Mouse (Mus musculus) embryonic facial prominence, embryonic 13.5 days (tissue): ENCODE measurements around the gene Kxd1. TPM values are rescaled to one million over a fixed set of nuclear protein-coding genes. Genes with fewer than 3 reads are reported as not detected.
A peak's percentile ranks its signal among the peaks of the same experiment; 100 is the strongest.

ENCODE experiments used
- ATAC-seq: fragments of 200-750 bp; cut with Nextera tagmentation; 2 replicates; pipeline ENCODE4 v1.8.0; 2017; ENCODE audit warnings: low read depth; ENCODE audit not compliant: insufficient number of reproducible peaks, insufficient read depth, low FRiP score, low TSS enrichment
- H3K27ac ChIP-seq: fragments of 300-500 bp; sonication (generic); 2 replicates; pipeline ENCODE4 v1.5.1; 2015; ENCODE audit warnings: moderate library complexity, mild to moderate bottlenecking, inconsistent platforms
- H3K27me3 ChIP-seq: fragments of 300-500 bp; sonication (generic); 2 replicates; pipeline ENCODE4 v1.6.1; 2015; ENCODE audit warnings: mild to moderate bottlenecking, inconsistent platforms
- H3K36me3 ChIP-seq: fragments of 300-500 bp; sonication (generic); 2 replicates; pipeline ENCODE4 v1.6.1; 2015; ENCODE audit warnings: mild to moderate bottlenecking, inconsistent platforms
- H3K4me1 ChIP-seq: fragments of 300-500 bp; sonication (generic); 2 replicates; pipeline ENCODE4 v1.6.1; 2015; ENCODE audit warnings: inconsistent platforms
- H3K4me2 ChIP-seq: fragments of 300-500 bp; sonication (generic); 2 replicates; pipeline ENCODE4 v1.6.1; 2015; ENCODE audit warnings: moderate library complexity, mild to moderate bottlenecking, inconsistent platforms
- H3K4me3 ChIP-seq: fragments of 300-500 bp; sonication (generic); 2 replicates; pipeline ENCODE4 v1.5.1; 2015; ENCODE audit warnings: mild to moderate bottlenecking, inconsistent platforms
- H3K9ac ChIP-seq: fragments of 300-500 bp; sonication (generic); 2 replicates; pipeline ENCODE4 v1.6.1; 2015; ENCODE audit warnings: mild to moderate bottlenecking, inconsistent platforms
- H3K9me3 ChIP-seq: fragments of 300-500 bp; sonication (generic); 2 replicates; pipeline ENCODE4 v1.6.1; 2016; ENCODE audit warnings: inconsistent platforms
- WGBS: fragments of 180-500 bp; shearing (Covaris S2); methylation state at CpG from one replicate; pipeline ENCODE4 v1.1.7; 2015; ENCODE audit warnings: mixed read lengths; 5-methylcytosine and 5-hydroxymethylcytosine counted together
- polyA plus RNA-seq: library from polyadenylated mRNA; unstranded; fragments of >200 nt; fragmentation: Nextera tagmentation; extraction: Ambion mirVana; gene quantifications from 2 replicates; pipeline ENCODE4 v1.2.1, GENCODE M21; 2015

The Kxd1 gene
- polyA plus RNA-seq, 1 experiment from 2014 or later = 59.9 TPM

DNA sequence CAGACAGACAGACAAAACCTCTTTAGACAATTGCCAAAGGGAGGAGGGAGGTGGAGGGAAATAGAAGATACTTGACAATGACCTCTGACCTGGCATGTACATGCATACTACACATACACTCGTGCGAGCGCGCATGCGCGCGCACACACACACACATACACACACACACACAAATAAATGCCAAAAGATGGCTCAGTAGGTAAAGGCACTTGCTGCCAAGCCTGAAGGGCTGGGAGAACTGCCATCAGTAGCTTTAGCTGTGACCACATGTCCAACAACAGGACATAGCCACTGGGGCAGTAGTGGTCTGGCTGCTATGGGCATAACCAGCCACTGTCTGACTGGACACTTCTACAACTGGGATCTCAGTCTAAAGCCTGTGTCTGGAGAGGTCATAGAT, 55.9 kb downstream of the Kxd1 start:
- no peak overlapping the region for H3K4me2 ChIP-seq
- no peaks in the 10 kb centered on the region for H3K9me3 ChIP-seq
- H3K27me3 ChIP-seq = no peaks in the 10 kb centered on the region
- no peak overlapping the region for H3K9ac ChIP-seq
- no peak overlapping the region for H3K4me3 ChIP-seq
- 94% methylated on average over 7 of the region's 7 CpGs for WGBS
- no peak overlapping the region for H3K27ac ChIP-seq
- ATAC-seq = no peak
- H3K4me1 ChIP-seq = peaks cover 33% of the 10 kb centered on the region
- peaks cover 7% of the 10 kb centered on the region; the same call in 1 of the 2 replicates for H3K36me3 ChIP-seq

DNA sequence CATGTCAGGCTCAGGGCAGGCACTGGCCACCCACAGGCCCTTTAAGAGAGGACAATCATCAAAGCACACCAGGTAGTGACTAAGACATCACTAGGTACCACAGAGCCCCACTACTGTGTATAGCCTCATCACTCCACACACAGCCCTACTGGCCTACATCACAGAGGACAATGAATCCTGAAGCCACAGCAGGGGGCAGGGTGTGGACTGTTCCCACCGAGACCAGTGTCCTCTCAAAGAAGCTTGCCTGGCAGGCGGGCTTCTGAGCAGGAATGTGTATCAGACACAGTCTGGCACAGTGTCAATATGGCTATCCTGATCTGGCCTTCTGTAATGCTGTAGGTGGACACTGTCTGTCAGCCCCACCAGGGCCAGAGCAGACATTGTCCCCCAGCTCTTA, 57.8 kb downstream of the Kxd1 start:
- no peak for ATAC-seq

DNA sequence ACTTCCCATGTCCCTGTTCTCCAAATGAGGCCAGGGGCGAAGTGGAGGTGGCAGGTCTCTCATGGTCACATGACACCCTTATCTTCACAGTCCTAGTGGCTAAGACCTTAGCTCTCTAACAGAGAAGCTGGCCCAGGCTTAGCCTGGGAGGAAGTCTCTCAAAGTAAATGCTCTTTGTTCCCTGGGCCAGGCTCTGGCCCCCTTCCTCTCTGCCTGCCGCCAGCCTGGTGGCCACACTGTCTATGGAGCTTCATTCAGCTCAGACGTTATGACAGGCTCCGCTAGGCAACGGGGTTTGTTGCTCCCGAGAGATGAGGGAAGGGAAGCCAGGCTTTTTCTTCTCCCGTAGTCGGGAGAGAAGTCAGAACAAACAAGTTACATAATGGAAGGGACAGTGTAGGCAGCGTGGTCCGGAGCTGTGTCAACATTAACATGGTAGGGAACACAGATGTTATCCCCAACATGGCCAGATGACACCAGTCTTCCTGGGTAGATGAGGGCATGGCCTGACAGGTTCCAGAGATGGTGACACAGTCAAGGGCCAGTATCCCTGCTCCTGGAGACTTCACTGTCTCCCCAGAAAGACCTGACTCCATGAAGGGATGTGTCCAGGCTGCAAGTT, 58.4 kb downstream of the Kxd1 start:
- no peak overlapping the region for H3K4me2 ChIP-seq
- peaks cover 21% of the 10 kb centered on the region for H3K4me1 ChIP-seq
- H3K4me3 ChIP-seq = no peak overlapping the region
- H3K9me3 ChIP-seq = no peaks in the 10 kb centered on the region
- peaks cover 23% of the 10 kb centered on the region for H3K36me3 ChIP-seq
- no peak for ATAC-seq
- 0 out of 2 replicates have a peak overlapping the region, but pooled peaks have one; percentile 44 for H3K9ac ChIP-seq
- 56% methylated on average over 10 of the region's 10 CpGs for WGBS
- no peaks in the 10 kb centered on the region for H3K27me3 ChIP-seq
- H3K27ac ChIP-seq = no peak overlapping the region

More for the DNA sequence above, 57.8 kb downstream of the Kxd1 start:
- H3K9me3 ChIP-seq = no peaks in the 10 kb centered on the region
- no peak overlapping the region for H3K4me2 ChIP-seq
- H3K4me3 ChIP-seq = no peak overlapping the region
- H3K27me3 ChIP-seq = no peaks in the 10 kb centered on the region
- no peak overlapping the region for H3K9ac ChIP-seq
- H3K4me1 ChIP-seq = peaks cover 22% of the 10 kb centered on the region
- peaks cover 21% of the 10 kb centered on the region for H3K36me3 ChIP-seq
- WGBS = 80% methylated on average over 2 of the region's 2 CpGs
- no peak overlapping the region for H3K27ac ChIP-seq

DNA sequence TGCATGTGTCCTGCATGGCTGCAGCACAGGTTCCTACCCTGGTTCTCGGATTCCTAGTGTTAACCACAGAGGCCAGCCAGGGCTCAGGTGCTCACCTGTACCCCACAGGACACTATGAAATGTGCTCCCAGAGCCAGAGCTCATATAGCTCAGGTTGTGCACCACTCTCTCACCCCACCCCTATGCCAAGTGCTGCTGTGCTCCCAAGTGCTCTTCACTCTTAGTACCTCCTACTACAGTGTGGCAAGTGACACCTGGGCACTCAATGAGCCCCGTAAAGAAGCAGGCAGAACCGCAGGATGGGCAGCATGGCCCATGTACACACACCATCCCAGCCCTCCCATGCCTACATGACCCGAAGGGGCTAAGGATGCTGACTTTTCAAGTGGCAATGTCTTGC, 59.0 kb downstream of the Kxd1 start:
- Histone ChIP-seq H3K4me3 (no peak overlapping the region), H3K4me2 (no peak overlapping the region), H3K27me3 (no peaks in the 10 kb centered on the region), H3K27ac (no peak overlapping the region), H3K9me3 (no peaks in the 10 kb centered on the region), H3K9ac (0 out of 2 replicates have a peak overlapping the region, but pooled peaks have one; percentile 44), H3K4me1 (peaks cover 21% of the 10 kb centered on the region), H3K36me3 (peaks cover 25% of the 10 kb centered on the region)
- WGBS = 87% methylated on average over 4 of the region's 4 CpGs
- no peak for ATAC-seq

DNA sequence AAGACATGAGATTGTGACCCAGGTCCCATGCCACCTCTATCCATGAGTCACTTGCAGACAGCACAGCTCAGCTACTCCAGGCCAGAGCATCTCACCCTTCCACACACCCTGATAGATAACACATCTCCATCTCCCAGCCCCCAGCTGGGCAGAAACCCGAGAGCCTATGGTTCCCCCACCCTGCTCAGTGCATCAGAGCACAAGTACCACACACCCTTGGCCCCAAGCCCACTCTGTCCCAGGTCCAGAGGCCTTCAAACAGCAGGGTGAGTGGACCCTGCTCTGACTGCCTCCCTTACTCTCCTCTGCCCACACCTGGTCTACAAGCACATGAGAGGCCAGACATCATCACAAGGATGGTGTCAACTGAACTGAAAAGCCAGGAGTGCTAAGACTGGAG, 59.8 kb downstream of the Kxd1 start:
- Histone ChIP-seq H3K27ac (no peak overlapping the region), H3K36me3 (peaks cover 29% of the 10 kb centered on the region), H3K4me1 (peaks cover 21% of the 10 kb centered on the region), H3K27me3 (no peaks in the 10 kb centered on the region), H3K9ac (peak overlapping the region; percentile 36; the same call in 1 of the 2 replicates), H3K4me3 (no peak overlapping the region), H3K9me3 (no peaks in the 10 kb centered on the region), H3K4me2 (no peak overlapping the region)
- 64% methylated on average over 1 of the region's 1 CpGs for WGBS
- no peak for ATAC-seq

DNA sequence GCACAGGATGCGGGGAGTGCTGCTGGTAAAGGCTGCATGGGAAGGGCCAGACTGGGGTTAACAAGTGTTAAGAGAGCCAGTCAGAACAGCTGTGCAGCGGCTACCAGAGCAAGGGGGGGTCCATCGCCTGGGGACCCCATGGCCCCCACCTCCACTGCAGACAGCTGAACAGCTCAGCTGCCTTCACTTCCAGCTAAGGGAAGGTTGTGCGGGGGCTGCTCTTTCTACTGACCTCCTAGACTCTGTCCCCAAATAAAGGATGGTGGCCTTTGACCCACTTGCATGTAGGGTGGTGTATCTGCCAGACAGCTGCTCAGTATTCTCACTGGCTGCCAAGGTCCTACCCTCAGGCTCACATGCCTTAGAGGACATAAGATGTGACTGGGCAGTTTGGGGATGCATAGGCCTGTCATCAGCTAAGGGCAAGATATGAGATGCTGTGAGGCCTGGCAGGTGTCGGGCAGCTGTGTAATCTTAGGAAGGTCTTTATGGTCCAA, 60.5 kb downstream of the Kxd1 start:
- peaks cover 21% of the 10 kb centered on the region for H3K4me1 ChIP-seq

DNA sequence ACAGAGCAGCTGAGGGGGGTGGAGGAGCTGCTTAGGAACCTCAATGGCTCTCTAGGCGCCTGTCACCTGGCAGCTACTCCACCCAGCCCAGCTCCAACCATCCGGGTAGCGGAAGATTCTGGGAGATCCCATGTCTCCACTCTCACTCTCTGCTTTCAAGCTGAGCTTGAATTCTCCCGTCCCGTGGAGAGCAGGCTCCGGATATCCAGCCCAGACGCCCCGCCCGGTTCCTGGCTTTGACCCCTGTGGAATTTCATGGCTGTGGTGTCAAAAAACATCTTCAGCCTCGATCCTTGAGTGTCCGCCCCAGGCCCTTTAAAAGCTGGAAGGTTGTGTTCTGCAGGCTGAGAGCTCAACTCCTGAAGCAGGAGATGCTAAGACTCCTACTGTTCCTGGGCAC, 61.0 kb downstream of the Kxd1 start:
- 57% methylated on average over 11 of the region's 11 CpGs for WGBS
- 0 out of 2 replicates have a peak overlapping the region, but pooled peaks have one; percentile 36 for H3K9ac ChIP-seq
- no peak overlapping the region; the same call in 1 of the 2 replicates for H3K27ac ChIP-seq

More for the DNA sequence above, 60.5 kb downstream of the Kxd1 start:
- H3K9me3 ChIP-seq = no peaks in the 10 kb centered on the region
- H3K4me3 ChIP-seq = no peak overlapping the region
- no peak for ATAC-seq
- H3K27me3 ChIP-seq = no peaks in the 10 kb centered on the region
- H3K27ac ChIP-seq = no peak overlapping the region; the same call in 1 of the 2 replicates
- WGBS = 62% methylated on average over 5 of the region's 5 CpGs
- peaks cover 29% of the 10 kb centered on the region for H3K36me3 ChIP-seq
- H3K4me2 ChIP-seq = no peak overlapping the region
- 0 out of 2 replicates have a peak overlapping the region, but pooled peaks have one; percentile 36 for H3K9ac ChIP-seq

DNA sequence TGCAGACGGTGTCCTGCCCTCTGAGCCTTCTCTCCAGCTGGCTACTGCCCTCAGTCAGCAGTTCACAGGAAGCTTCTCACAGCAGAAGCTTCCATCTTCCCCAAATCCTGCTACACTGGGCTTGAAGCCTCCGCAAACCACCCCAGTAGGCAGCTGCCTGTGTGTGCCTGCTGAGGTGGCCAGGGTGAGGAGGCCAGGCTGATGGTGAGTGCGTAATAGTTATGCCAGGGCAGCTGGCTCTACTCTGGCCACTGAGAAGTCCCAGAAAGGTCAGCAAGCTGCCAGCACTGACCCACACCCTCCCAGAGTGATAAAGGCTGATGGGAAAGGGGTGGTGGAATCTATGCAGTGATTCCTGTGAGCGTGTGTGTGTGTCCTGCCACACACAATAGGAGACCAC, 61.5 kb downstream of the Kxd1 start:
- WGBS = 88% methylated on average over 4 of the region's 4 CpGs
- no peak overlapping the region for H3K27ac ChIP-seq
- H3K27me3 ChIP-seq = no peaks in the 10 kb centered on the region
- no peak overlapping the region for H3K4me3 ChIP-seq
- peaks cover 29% of the 10 kb centered on the region for H3K36me3 ChIP-seq
- ATAC-seq = no peak
- peaks cover 21% of the 10 kb centered on the region for H3K4me1 ChIP-seq
- H3K9ac ChIP-seq = no peak overlapping the region
- H3K9me3 ChIP-seq = no peaks in the 10 kb centered on the region
- H3K4me2 ChIP-seq = no peak overlapping the region

More for the DNA sequence above, 61.0 kb downstream of the Kxd1 start:
- H3K27me3 ChIP-seq = no peaks in the 10 kb centered on the region
- peaks cover 29% of the 10 kb centered on the region for H3K36me3 ChIP-seq
- no peaks in the 10 kb centered on the region for H3K9me3 ChIP-seq
- no peak for ATAC-seq
- peaks cover 21% of the 10 kb centered on the region for H3K4me1 ChIP-seq
- H3K4me3 ChIP-seq = no peak overlapping the region
- H3K4me2 ChIP-seq = no peak overlapping the region

DNA sequence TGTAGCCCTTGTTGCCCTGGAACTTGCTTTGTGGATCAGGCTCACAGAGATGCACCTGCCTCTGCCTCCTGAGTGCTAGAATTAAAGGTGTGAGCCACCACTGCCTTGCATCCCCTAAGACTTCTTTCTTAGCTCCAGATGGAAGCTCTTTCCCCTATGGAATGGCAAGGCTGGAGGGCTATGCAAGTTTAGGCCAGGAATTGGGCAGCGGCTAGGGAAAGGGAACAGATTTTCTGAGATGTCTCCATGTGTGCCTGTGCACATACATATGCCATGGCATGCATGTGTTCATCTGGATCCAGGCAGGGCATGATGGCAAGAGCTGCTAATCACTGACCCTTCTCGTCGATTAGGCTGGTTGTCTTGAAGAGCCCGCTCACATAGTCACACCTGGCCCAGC, 62.1 kb downstream of the Kxd1 start:
- no peak overlapping the region for H3K4me3 ChIP-seq
- no peak for ATAC-seq
- no peak overlapping the region for H3K4me2 ChIP-seq
- H3K36me3 ChIP-seq = peaks cover 28% of the 10 kb centered on the region
- peaks cover 21% of the 10 kb centered on the region for H3K4me1 ChIP-seq
- no peaks in the 10 kb centered on the region for H3K9me3 ChIP-seq
- H3K27me3 ChIP-seq = no peaks in the 10 kb centered on the region
- WGBS = 95% methylated on average over 4 of the region's 4 CpGs
- H3K27ac ChIP-seq = no peak overlapping the region
- no peak overlapping the region for H3K9ac ChIP-seq

DNA sequence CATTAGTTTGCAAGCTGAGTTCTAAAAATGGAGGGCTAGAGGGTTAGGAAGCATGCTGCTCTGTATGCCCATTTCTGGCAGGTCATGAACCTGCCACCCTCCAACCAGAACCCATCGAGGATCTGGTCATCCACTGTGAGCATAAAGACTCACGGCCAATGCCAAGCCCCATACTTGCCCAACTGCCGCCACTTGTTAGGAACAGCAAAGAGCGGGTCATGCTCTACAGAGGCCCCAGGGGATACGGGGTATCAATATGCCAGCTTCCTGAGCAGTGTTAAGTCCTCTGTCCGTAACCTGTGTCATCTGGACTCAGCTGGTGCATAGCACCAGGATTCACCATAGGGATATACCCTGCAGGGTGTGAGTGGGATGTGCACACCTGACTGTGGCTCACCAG, 63.6 kb downstream of the Kxd1 start:
- peaks cover 16% of the 10 kb centered on the region for H3K4me1 ChIP-seq
- H3K27me3 ChIP-seq = no peaks in the 10 kb centered on the region
- no peaks in the 10 kb centered on the region for H3K9me3 ChIP-seq
- WGBS = 90% methylated on average over 6 of the region's 6 CpGs
- no peak for ATAC-seq
- no peak overlapping the region for H3K4me3 ChIP-seq
- no peak overlapping the region for H3K9ac ChIP-seq
- H3K4me2 ChIP-seq = no peak overlapping the region
- no peak overlapping the region for H3K27ac ChIP-seq
- H3K36me3 ChIP-seq = peaks cover 34% of the 10 kb centered on the region

DNA sequence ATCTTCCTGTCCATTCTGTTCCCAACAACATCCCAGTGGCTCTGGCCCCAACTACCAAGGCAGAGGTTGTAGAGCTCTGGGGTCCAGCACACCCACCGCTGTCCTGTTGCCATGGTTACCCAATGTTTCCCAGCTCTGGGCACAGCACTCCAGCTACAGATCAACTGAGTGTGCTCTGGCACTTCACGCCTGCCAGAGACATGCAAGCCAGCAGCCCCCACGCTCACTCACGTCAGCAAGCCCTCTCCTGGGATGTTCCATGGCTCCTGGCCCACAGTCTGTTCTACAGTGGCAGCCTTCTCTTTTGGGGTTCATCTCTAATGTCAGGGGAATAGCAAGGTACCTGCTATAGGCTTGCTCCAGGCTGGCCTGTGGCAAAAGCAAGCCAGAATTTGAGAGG, 64.5 kb downstream of the Kxd1 start:
- Histone ChIP-seq H3K4me3 (no peak overlapping the region), H3K4me1 (peaks cover 16% of the 10 kb centered on the region), H3K27me3 (no peaks in the 10 kb centered on the region), H3K27ac (no peak overlapping the region), H3K4me2 (no peak overlapping the region), H3K9ac (no peak overlapping the region), H3K36me3 (peaks cover 34% of the 10 kb centered on the region), H3K9me3 (no peaks in the 10 kb centered on the region)
- no peak for ATAC-seq
- WGBS = 76% methylated on average over 4 of the region's 4 CpGs

DNA sequence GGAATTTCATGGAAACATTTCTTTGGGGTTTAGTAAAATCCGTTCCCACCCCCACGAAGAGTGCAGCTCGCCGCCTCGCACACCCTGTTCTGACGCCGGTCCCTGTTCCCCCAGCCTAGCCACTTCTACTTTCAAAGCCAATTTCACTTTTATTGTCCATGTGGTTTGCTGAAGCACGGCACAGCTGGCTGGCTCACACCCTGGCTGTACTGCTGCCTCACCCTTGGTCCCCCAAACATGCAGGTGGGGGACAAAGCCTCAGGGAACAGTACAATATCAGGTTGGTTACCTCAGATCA, 65.3 kb downstream of the Kxd1 start:
- ATAC-seq = no peak
- H3K36me3 ChIP-seq = peaks cover 34% of the 10 kb centered on the region
- peaks cover 9% of the 10 kb centered on the region for H3K4me1 ChIP-seq
- H3K9me3 ChIP-seq = no peaks in the 10 kb centered on the region
- H3K9ac ChIP-seq = no peak overlapping the region
- H3K27me3 ChIP-seq = no peaks in the 10 kb centered on the region
- no peak overlapping the region for H3K4me2 ChIP-seq
- no peak overlapping the region for H3K4me3 ChIP-seq
- WGBS = 87% methylated on average over 8 of the region's 8 CpGs
- no peak overlapping the region for H3K27ac ChIP-seq
